Mouse (Mus musculus): Measurements from ENCODE around the gene Mms19. TPM values are rescaled to one million over a fixed set of nuclear protein-coding genes. Genes with fewer than 3 reads are reported as not detected.
"Not testable (repeated sequence)": the region's sequence is repeated elsewhere in the genome, so short reads cannot be mapped to it uniquely, and the experiment has no call there.

Mms19 gene
- polyA plus RNA-seq, 1 experiment from 2014 or later: 27.5 TPM

DNA sequence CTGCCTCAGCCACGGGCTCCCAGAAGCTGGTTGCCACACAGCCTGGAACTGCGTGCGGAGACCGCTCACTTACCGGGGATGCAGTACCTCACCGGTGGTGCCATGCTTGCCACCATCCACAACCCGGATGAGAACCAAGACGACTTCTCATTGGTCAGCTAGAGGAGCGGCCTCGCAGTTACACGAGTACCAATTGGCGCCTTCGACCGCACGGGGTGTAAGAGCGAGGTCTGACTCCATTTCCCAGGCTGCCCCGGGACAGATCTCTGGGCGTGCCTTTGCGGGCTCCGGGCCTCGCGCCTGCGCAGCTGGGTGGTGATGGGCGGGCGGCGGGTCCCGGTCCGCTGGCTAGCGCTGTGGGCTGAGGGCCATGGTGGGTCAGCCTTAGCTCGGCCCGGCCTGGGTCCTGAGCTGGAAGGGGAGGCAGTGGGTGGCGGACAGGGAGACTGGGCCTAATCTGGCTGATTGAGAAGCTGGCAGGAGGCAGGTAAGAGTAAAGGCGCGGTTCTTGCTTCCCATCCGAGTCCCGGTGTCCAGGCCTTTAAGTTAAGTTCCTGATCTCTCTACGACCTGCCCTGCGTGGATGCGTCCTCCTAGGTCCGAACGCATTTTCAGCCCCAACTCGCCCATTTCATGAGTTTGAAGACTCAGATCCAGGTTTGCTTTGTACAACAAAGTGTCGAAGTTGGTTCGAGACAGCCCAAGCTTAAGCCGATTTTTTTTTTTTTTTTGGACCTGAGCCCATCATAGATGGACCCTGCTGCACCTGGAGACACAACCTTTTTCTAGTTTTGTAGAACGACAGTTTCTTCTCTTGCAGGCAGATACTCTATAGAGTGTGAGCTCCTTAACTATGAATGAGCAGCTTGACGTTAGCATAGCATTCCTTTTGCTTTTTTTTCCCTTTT lies 47.5 kb downstream of the Mms19 start, which contains the start of the genes Exosc1 and Zdhhc16:
Gene Exosc1, minus strand, starts transcription at position 245 of the 908 bp plus-strand sequence.
Gene Zdhhc16, plus strand, starts transcription at position 302 of the 908 bp plus-strand sequence.
- ATAC-seq (ENCODE audit: low read depth): peak; percentile 100
- H3K9ac ChIP-seq (ENCODE audit: low read depth, low read length): peak within 1 kb of the TSS; percentile 85
- peak within 1 kb of the TSS; percentile 80 for H3K4me3 ChIP-seq (ENCODE audit: low read depth, low read length)
- H3K9me3 ChIP-seq (ENCODE audit: control insufficient read depth, low read length): no peaks in the 10 kb centered on the region
- peaks cover 15% of the 10 kb centered on the region for H3K4me1 ChIP-seq (ENCODE audit: control insufficient read depth, insufficient read depth, low read length)
- H3K4me2 ChIP-seq (ENCODE audit: low read depth, low read length): peak within 1 kb of the TSS; percentile 83
- H3K27ac ChIP-seq (replicated peaks; ENCODE audit: low read depth, low read length): peak within 1 kb of the TSS; percentile 39
- H3K36me3 ChIP-seq (ENCODE audit: control insufficient read depth, insufficient read depth, low read length): peaks cover 36% of the 10 kb centered on the region
- under 1% methylated on average over 39 of the region's 47 CpGs for WGBS
- H3K27me3 ChIP-seq (replicated peaks; ENCODE audit: control insufficient read depth, insufficient read depth, low read length): no peaks in the 10 kb centered on the region
- peak; percentile 99 for DNase-seq (ENCODE audit: low spot score)

DNA sequence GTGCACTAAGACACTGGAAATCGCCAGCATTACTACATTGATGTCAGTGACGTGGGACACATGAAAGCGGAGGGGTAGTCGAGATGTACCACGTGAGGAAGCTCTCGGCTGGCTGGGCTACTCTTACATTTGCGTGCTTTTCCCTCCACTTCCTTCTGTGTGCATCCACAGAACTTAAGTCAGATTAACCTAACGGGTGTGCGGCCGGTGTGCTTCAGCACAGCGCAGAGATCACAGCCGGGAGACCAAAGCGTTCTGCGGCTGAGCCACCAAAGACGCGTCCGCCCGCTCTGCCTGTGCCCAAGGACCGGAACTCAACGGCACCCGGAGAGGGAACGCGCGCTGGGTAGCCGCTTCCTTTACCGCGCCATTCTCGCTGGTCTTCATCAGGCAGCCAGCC lies 48.3 kb downstream of the Mms19 start:
- Histone ChIP-seq H3K4me3 (ENCODE audit: low read depth, low read length) (peak overlapping the region; percentile 80), H3K4me1 (ENCODE audit: control insufficient read depth, insufficient read depth, low read length) (peaks cover 15% of the 10 kb centered on the region), H3K27me3 (replicated peaks; ENCODE audit: control insufficient read depth, insufficient read depth, low read length) (no peaks in the 10 kb centered on the region), H3K9ac (ENCODE audit: low read depth, low read length) (peak overlapping the region; percentile 78), H3K4me2 (ENCODE audit: low read depth, low read length) (peak overlapping the region; percentile 83), H3K27ac (replicated peaks; ENCODE audit: low read depth, low read length) (peak overlapping the region; percentile 39), H3K9me3 (ENCODE audit: control insufficient read depth, low read length) (no peaks in the 10 kb centered on the region), H3K36me3 (ENCODE audit: control insufficient read depth, insufficient read depth, low read length) (peaks cover 31% of the 10 kb centered on the region)
- ATAC-seq (ENCODE audit: low read depth) (peak; percentile 1; the same call in 1 of the 2 replicates), DNase-seq (ENCODE audit: low spot score) (peak; percentile 4)
- under 1% methylated on average over 12 of the region's 28 CpGs for WGBS

DNA sequence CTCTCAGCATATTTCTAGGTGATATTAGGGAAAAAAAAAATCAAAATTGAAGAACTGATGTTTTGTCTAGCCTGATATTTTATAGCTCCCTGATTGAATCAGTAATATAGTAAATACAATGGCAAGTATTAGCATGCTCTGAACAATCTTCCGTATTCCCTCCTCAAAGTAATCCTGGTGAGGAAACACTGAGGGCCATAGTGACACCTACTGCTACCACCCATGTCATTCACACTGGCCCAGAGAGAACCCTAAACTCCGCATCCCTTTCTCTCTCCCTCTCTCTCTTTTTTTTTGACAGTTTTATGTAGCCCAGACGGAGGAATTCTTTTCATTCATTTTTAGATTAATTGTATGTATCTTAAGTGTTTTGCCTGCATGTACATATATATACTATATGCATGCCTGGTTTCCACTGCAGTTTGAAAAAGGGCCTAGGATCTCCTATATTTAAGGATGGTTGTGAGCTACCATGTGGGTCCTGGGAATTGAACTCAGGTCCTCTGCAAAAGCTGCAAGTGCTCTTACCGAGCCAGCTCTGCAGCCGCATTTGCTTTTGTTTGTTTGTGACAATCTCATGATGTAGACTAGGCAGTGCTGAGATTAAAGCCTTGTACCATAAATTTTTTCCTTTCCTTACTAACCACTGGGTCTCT lies 60.4 kb downstream of the Mms19 start:
- Histone ChIP-seq H3K27me3 (replicated peaks; ENCODE audit: control insufficient read depth, insufficient read depth, low read length) (no peaks in the 10 kb centered on the region), H3K36me3 (ENCODE audit: control insufficient read depth, insufficient read depth, low read length) (peaks cover 68% of the 10 kb centered on the region)
- no peak for ATAC-seq (ENCODE audit: low read depth)

DNA sequence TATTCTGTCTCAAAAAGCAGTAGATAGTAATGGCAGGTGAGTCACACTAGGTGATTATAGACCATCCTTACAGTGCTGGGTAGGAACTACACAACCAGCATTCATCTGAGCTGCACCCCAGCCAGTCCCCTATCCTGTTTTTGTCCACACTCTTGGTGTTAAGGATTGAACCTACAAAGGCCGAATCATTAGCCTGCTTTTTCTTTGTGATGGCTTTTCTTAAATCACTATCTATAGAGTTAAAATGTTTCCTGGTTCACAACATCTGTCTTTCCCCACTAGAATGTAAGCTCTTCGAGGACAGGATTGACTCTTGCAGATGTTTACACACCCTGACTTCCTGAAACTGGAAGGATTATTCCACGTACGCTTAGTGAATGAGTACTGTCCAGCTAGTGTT lies 61.5 kb downstream of the Mms19 start:
- no peak overlapping the region for H3K4me2 ChIP-seq (ENCODE audit: low read depth, low read length)
- H3K4me3 ChIP-seq (ENCODE audit: low read depth, low read length): no peak overlapping the region
- ATAC-seq (ENCODE audit: low read depth) (no peak), DNase-seq (ENCODE audit: low spot score) (no peak)
- H3K27ac ChIP-seq (replicated peaks; ENCODE audit: low read depth, low read length): no peak overlapping the region
- 71% methylated on average over 4 of the region's 4 CpGs for WGBS
- no peaks in the 10 kb centered on the region for H3K27me3 ChIP-seq (replicated peaks; ENCODE audit: control insufficient read depth, insufficient read depth, low read length)
- H3K9me3 ChIP-seq (ENCODE audit: control insufficient read depth, low read length): no peaks in the 10 kb centered on the region
- H3K4me1 ChIP-seq (ENCODE audit: control insufficient read depth, insufficient read depth, low read length): no peaks in the 10 kb centered on the region
- no peak overlapping the region for H3K9ac ChIP-seq (ENCODE audit: low read depth, low read length)
- peaks cover 60% of the 10 kb centered on the region for H3K36me3 ChIP-seq (ENCODE audit: control insufficient read depth, insufficient read depth, low read length)

More for the DNA sequence above, 60.4 kb downstream of the Mms19 start:
- H3K9me3 ChIP-seq (ENCODE audit: control insufficient read depth, low read length): no peaks in the 10 kb centered on the region
- WGBS: 77% methylated on average over 5 of the region's 5 CpGs
- no peak overlapping the region for H3K4me3 ChIP-seq (ENCODE audit: low read depth, low read length)
- no peaks in the 10 kb centered on the region for H3K4me1 ChIP-seq (ENCODE audit: control insufficient read depth, insufficient read depth, low read length)
- no peak overlapping the region for H3K4me2 ChIP-seq (ENCODE audit: low read depth, low read length)
- no peak for DNase-seq (ENCODE audit: low spot score)
- H3K9ac ChIP-seq (ENCODE audit: low read depth, low read length): no peak overlapping the region
- H3K27ac ChIP-seq (replicated peaks; ENCODE audit: low read depth, low read length): no peak overlapping the region

DNA sequence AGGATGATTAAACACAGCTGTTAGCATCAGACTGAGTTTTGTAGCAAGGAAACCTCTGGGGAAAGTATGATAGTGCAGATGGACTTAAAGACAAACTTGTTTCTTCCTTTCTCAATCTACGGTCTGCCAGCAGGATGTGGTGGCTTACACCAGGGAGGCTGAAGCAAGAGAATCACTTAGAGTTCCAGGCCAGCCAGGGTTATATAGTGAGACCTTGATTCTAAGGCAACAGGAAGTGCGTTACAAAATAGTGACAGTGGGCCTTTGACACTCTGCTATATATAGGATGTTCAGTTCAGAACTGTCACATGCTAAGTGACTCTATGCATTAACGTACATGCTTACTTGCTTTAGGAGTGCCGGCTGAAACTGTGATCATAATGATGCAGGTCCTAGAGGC lies 64.1 kb downstream of the Mms19 start:
- Histone ChIP-seq H3K36me3 (ENCODE audit: control insufficient read depth, insufficient read depth, low read length) (peaks cover 48% of the 10 kb centered on the region), H3K9ac (ENCODE audit: low read depth, low read length) (no peak overlapping the region), H3K4me2 (ENCODE audit: low read depth, low read length) (no peak overlapping the region), H3K27me3 (replicated peaks; ENCODE audit: control insufficient read depth, insufficient read depth, low read length) (no peaks in the 10 kb centered on the region), H3K4me1 (ENCODE audit: control insufficient read depth, insufficient read depth, low read length) (peaks cover 13% of the 10 kb centered on the region; the same call in 1 of the 2 replicates), H3K4me3 (ENCODE audit: low read depth, low read length) (no peak overlapping the region), H3K9me3 (ENCODE audit: control insufficient read depth, low read length) (no peaks in the 10 kb centered on the region), H3K27ac (replicated peaks; ENCODE audit: low read depth, low read length) (no peak overlapping the region)
- DNase-seq (ENCODE audit: low spot score) (no peak), ATAC-seq (ENCODE audit: low read depth) (no peak)
- 89% methylated on average over 4 of the region's 4 CpGs for WGBS

DNA sequence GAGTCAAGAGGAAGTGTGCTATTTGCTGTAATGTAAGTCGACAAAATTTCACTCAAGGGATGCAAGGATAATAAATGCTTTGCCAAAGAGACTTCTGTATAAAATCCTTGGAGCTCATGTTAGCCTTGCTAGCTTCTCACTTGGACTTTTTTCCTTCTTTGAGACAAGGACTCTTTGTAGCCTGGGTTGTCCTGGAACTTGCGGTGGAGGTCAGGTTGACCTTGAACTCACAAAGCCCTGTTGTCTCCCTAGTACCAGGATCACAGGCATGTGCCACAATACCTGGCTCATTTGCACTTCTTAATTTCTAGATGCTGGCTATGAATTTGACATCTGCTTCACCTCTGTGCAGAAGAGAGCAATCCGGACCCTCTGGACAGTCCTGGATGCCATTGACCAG lies 65.7 kb downstream of the Mms19 start:
- Histone ChIP-seq H3K27me3 (replicated peaks; ENCODE audit: control insufficient read depth, insufficient read depth, low read length) (no peaks in the 10 kb centered on the region), H3K9me3 (ENCODE audit: control insufficient read depth, low read length) (no peaks in the 10 kb centered on the region), H3K4me3 (ENCODE audit: low read depth, low read length) (no peak overlapping the region), H3K9ac (ENCODE audit: low read depth, low read length) (no peak overlapping the region), H3K4me2 (ENCODE audit: low read depth, low read length) (0 out of 2 replicates have a peak overlapping the region, but pooled peaks have one; percentile 87), H3K36me3 (ENCODE audit: control insufficient read depth, insufficient read depth, low read length) (peaks cover 36% of the 10 kb centered on the region), H3K27ac (replicated peaks; ENCODE audit: low read depth, low read length) (no peak overlapping the region), H3K4me1 (ENCODE audit: control insufficient read depth, insufficient read depth, low read length) (peaks cover 13% of the 10 kb centered on the region; the same call in 1 of the 2 replicates)
- 83% methylated on average over 3 of the region's 3 CpGs for WGBS
- DNase-seq (ENCODE audit: low spot score): no peak
- ATAC-seq (ENCODE audit: low read depth): no peak

DNA sequence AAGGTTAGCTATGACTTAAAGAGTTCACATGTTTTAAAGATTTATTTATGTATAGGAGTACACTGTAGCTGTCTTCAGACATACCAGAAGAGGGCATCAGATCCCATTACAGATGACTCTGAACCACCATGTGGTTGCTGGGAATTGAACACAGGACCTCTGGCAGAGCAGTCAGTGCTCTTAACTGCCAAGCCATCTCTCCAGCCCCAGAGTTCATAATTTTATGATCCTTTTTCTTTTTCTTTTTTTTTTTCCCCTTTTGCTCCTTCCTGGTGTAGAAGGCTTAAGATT lies 66.4 kb downstream of the Mms19 start:
- not testable (repeated sequence) for H3K9me3 ChIP-seq (ENCODE audit: control insufficient read depth, low read length); H3K27ac ChIP-seq (replicated peaks; ENCODE audit: low read depth, low read length); H3K9ac ChIP-seq (ENCODE audit: low read depth, low read length); DNase-seq (ENCODE audit: low spot score); H3K27me3 ChIP-seq (replicated peaks; ENCODE audit: control insufficient read depth, insufficient read depth, low read length); ATAC-seq (ENCODE audit: low read depth)
- peak overlapping the region; percentile 97; the same call in 1 of the 2 replicates for H3K4me3 ChIP-seq (ENCODE audit: low read depth, low read length)
- H3K4me2 ChIP-seq (ENCODE audit: low read depth, low read length): peak overlapping the region; percentile 87
- peaks cover 13% of the 10 kb centered on the region; the same call in 1 of the 2 replicates for H3K4me1 ChIP-seq (ENCODE audit: control insufficient read depth, insufficient read depth, low read length)
- peaks cover 31% of the 10 kb centered on the region for H3K36me3 ChIP-seq (ENCODE audit: control insufficient read depth, insufficient read depth, low read length)

DNA sequence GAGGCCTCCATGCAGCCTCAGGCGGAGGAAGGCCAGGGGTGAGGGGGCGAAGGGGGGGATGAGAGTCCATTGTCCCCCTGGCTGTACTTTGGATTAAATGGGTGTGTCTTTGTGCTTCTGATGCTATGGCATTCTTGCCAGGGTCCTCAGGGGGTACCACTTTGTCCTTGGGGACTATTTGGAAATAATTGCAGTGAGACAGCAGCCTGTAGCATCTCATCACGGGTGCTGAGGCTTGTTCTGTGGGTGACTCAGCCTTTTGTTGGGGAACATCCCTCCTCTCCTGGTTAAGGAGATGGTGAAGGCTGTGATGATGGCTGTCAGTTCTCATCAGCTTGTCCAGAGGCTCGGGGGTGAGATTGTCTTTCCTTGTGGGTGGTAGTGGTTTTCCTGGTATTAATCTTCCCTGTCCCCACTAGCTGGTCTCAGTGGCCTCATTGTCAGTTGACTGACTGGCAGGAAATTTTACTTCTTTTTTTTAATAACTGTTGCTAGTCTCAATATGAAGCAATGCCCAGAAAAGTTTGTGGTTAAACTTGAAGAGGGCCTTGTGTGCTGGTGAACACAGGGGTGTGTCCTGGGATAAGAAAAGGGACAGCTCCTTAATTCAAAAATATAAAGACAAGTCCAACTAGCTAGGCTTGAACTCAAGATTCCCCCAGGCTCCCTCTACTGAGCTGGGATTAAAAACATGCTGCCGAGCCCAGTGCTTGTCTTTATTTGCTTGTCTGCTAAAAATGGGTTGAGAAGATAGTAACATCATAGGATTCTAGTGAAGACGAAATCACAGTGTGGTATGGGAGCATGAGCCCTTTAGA lies 67.0 kb downstream of the Mms19 start:
- peak overlapping the region; percentile 97 for H3K4me3 ChIP-seq (ENCODE audit: low read depth, low read length)
- peaks cover 25% of the 10 kb centered on the region for H3K36me3 ChIP-seq (ENCODE audit: control insufficient read depth, insufficient read depth, low read length)
- ATAC-seq (ENCODE audit: low read depth) (no peak), DNase-seq (ENCODE audit: low spot score) (no peak)
- no peaks in the 10 kb centered on the region for H3K9me3 ChIP-seq (ENCODE audit: control insufficient read depth, low read length)
- H3K27me3 ChIP-seq (replicated peaks; ENCODE audit: control insufficient read depth, insufficient read depth, low read length): no peaks in the 10 kb centered on the region
- H3K4me2 ChIP-seq (ENCODE audit: low read depth, low read length): peak overlapping the region; percentile 87
- 38% methylated on average over 6 of the region's 6 CpGs for whole genome bisulfite sequencing
- no peak overlapping the region for H3K27ac ChIP-seq (replicated peaks; ENCODE audit: low read depth, low read length)
- peak overlapping the region; percentile 94 for H3K9ac ChIP-seq (ENCODE audit: low read depth, low read length)
- peaks cover 13% of the 10 kb centered on the region; the same call in 1 of the 2 replicates for H3K4me1 ChIP-seq (ENCODE audit: control insufficient read depth, insufficient read depth, low read length)
